Mouse (Mus musculus): ENCODE data around the gene Fbxo24.
"Not testable (repeated sequence)": the region's sequence is repeated elsewhere in the genome, so short reads cannot be mapped to it uniquely, and the experiment has no call there.

Gene Fbxo24

GRCm38 (mm10) chr5:137641054-137641453 lies 12.3 kb upstream of the Fbxo24 start, which contains the start of gene Sap25:
Gene Sap25, plus strand, starts transcription at chr5:137641334.
- DNase-seq: peak; percentile 57

- DNase-seq: no peak
Observed at GRCm38 (mm10) chr5:137639472-137639871, 10.7 kb upstream of the Fbxo24 start.

GRCm38 (mm10) chr5:137633397-137634084 lies 4.7 kb upstream of the Fbxo24 start:
- DNase-seq: peak; percentile 77

- no peak for DNase-seq
Observed at GRCm38 (mm10) chr5:137631591-137631990, 2.8 kb upstream of the Fbxo24 start.

GRCm38 (mm10) chr5:137631171-137631570 lies 2.4 kb upstream of the Fbxo24 start:
- peak; percentile 53 for DNase-seq

GRCm38 (mm10) chr5:137630602-137631001 lies 1.8 kb upstream of the Fbxo24 start:
- peak; percentile 65 for DNase-seq

GRCm38 (mm10) chr5:137629906-137630545 lies 1.2 kb upstream of the Fbxo24 start:
- DNase-seq: peak; percentile 62

- DNase-seq: peak; percentile 74
Observed at GRCm38 (mm10) chr5:137629306-137629721, 512 bp upstream of the Fbxo24 start.

- DNase-seq: peak; percentile 39
Observed at GRCm38 (mm10) chr5:137627991-137628390, 811 bp downstream of the Fbxo24 start.

- DNase-seq: no peak
Observed at GRCm38 (mm10) chr5:137623937-137624530, 4.8 kb downstream of the Fbxo24 start.

GRCm38 (mm10) chr5:137615347-137615746 lies 13.5 kb downstream of the Fbxo24 start:
- no peak for DNase-seq

- not testable (repeated sequence) for DNase-seq
Observed at GRCm38 (mm10) chr5:137614921-137615320, 13.9 kb downstream of the Fbxo24 start.

GRCm38 (mm10) chr5:137613550-137613949 lies 15.3 kb downstream of the Fbxo24 start, which contains the start of gene Pcolce:
Gene Pcolce, minus strand, starts transcription at chr5:137613784.
- DNase-seq: peak; percentile 34

GRCm38 (mm10) chr5:137613076-137613475 lies 15.7 kb downstream of the Fbxo24 start:
- no peak for DNase-seq

- DNase-seq: peak; percentile 61
Observed at GRCm38 (mm10) chr5:137611245-137611602, 17.6 kb downstream of the Fbxo24 start.

- DNase-seq: peak; percentile 80
Observed at GRCm38 (mm10) chr5:137610548-137611244, 18.1 kb downstream of the Fbxo24 start.

GRCm38 (mm10) chr5:137610056-137610455 lies 18.7 kb downstream of the Fbxo24 start:
- DNase-seq: no peak

- no peak for DNase-seq
Observed at GRCm38 (mm10) chr5:137609292-137609691, 19.5 kb downstream of the Fbxo24 start.

GRCm38 (mm10) chr5:137608654-137609190 lies 20.1 kb downstream of the Fbxo24 start:
- DNase-seq: no peak

GRCm38 (mm10) chr5:137607860-137608653 lies 20.7 kb downstream of the Fbxo24 start:
- DNase-seq: peak; percentile 19

- DNase-seq: peak; percentile 40
Observed at GRCm38 (mm10) chr5:137601365-137601729, 27.5 kb downstream of the Fbxo24 start.

Measured in lung, postnatal 14 days (tissue).